Mouse (Mus musculus): ENCODE measurements at regions not wholly inside any gene's neighbourhood (a gene's known extent, or its start where the extent isn't known, plus 50 kb on each side); places are given as distances from the start of the nearest gene placed in this dataset.
A peak's percentile ranks its signal among the peaks of the same experiment; 100 is the strongest.
"Not testable (repeated sequence)": the region's sequence is repeated elsewhere in the genome, so short reads cannot be mapped to it uniquely, and the experiment has no call there.

DNA sequence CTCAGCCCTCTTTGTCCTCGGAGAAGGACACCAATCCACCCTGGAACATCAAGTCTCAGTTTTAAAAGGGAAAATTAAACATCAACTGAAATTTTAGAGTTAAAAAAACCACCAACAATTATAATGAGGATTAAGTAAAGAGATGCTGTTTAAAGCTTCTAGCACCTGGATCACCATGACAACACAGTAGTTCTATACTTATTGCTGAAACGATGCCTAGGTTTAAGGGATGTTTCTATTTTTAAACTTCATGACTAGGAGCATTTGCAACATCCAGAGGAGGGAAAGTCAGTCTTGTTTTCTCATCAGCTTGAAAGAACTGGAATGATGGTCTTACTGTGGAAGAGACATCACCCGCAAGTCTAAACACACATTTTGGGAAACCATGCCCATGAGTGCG, 484.5 kb upstream of the Fam241a start:
- Histone ChIP-seq H3K4me1 (ENCODE audit: control insufficient read depth, insufficient read depth, low read length) (no peaks in the 10 kb centered on the region), H3K9me3 (ENCODE audit: control insufficient read depth, low read length) (no peaks in the 10 kb centered on the region), H3K27ac (replicated peaks; ENCODE audit: low read depth, low read length) (no peak overlapping the region), H3K4me3 (replicated peaks; ENCODE audit: low read length) (no peak overlapping the region), H3K36me3 (ENCODE audit: control insufficient read depth, insufficient read depth, low read length) (no peaks in the 10 kb centered on the region), H3K27me3 (ENCODE audit: control insufficient read depth, insufficient read depth, low read length) (no peaks in the 10 kb centered on the region), H3K9ac (ENCODE audit: low read depth, low read length, severe bottlenecking) (no peak overlapping the region), H3K4me2 (replicated peaks; ENCODE audit: low read depth, low read length, severe bottlenecking) (no peak overlapping the region)
- 82% methylated on average over 4 of the region's 4 CpGs for WGBS
- no peak for TF ChIP-seq POLR2A (IDR thresholded peaks at IDR 0.05; ENCODE audit: borderline replicate concordance, extremely low read depth, insufficient read depth, insufficient read length)
- ATAC-seq (ENCODE audit: low FRiP score, low read depth): no peak
- DNase-seq (ENCODE audit: low spot score): no peak

DNA sequence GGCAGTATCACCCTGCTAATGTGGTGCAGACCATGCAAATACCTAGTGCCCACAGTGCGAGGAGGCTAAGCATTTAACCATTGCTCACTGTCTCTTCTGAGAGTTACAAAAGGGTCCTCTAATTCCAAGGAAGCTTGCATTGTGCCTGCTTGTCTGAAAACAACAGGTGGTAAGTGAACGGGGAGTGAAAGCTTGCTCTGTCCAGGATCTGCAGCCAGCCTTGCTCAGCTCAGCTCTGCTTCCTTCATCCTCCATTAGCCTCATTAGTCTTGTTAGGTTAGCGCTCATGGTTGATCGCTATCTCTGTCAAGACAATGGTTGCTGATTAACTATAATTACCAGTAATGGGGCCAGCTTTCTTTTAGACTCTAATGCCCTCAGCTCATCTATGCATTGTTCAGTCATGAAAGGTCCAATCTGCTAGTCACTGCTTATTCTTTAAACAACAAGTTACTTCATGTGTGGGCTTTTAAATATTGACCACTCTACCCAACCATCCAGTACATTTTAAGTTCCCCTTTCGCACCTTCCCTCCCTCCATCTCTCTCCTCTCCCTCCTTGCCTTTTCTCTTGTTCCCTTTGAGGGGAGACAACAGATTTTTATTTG, 473.5 kb upstream of the Fam241a start:
- H3K9ac ChIP-seq (ENCODE audit: low read depth, low read length, severe bottlenecking): no peak overlapping the region
- no peaks in the 10 kb centered on the region for H3K9me3 ChIP-seq (ENCODE audit: control insufficient read depth, low read length)
- H3K36me3 ChIP-seq (ENCODE audit: control insufficient read depth, insufficient read depth, low read length): no peaks in the 10 kb centered on the region
- no peak overlapping the region for H3K4me2 ChIP-seq (replicated peaks; ENCODE audit: low read depth, low read length, severe bottlenecking)
- 64% methylated on average over 5 of the region's 5 CpGs for WGBS
- no peak for TF ChIP-seq POLR2A (IDR thresholded peaks at IDR 0.05; ENCODE audit: borderline replicate concordance, extremely low read depth, insufficient read depth, insufficient read length)
- no peak for DNase-seq (ENCODE audit: low spot score)
- H3K4me3 ChIP-seq (replicated peaks; ENCODE audit: low read length): no peak overlapping the region
- no peak for ATAC-seq (ENCODE audit: low FRiP score, low read depth)
- no peak overlapping the region for H3K27ac ChIP-seq (replicated peaks; ENCODE audit: low read depth, low read length)
- H3K4me1 ChIP-seq (ENCODE audit: control insufficient read depth, insufficient read depth, low read length): no peaks in the 10 kb centered on the region
- no peaks in the 10 kb centered on the region for H3K27me3 ChIP-seq (ENCODE audit: control insufficient read depth, insufficient read depth, low read length)

DNA sequence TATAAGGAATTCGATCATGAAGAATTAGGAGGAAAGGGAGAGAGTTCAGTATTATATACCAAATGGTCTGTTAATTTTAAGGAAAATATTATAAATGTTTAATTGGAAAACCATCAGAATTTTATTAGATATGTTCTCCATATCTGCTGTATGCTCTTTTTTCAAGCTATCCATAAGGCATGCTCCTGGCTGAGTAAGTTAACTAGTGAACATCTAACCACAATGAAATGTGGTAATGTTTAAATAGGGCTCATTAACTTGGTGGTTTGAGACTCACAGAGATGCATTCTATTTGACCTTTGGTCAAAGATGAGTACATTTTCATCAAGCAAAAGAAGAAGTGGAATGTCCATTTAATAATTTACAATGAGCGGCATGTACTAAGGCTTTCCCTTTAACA, 466.2 kb upstream of the Fam241a start:
- no peak overlapping the region for H3K4me3 ChIP-seq (replicated peaks; ENCODE audit: low read length)
- 87% methylated on average over 2 of the region's 2 CpGs for WGBS

DNA sequence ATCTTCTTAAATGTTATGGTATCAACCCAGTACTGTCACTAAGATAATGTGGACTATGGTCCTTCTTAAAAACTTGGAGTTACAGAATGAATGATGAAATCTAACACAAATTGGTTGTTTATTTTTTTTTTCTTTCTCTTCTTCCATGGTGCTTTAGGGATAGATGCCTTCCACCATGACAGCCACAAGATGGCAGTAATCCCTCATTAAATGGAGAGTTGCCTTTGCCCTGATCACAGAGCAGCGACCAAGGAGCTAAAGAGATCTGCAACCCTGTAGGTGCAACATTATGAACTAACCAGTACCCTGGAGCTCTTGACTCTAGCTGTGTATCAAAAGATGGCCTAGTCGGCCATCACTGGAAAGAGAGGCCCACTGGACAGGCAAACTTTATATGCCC, 453.0 kb upstream of the Fam241a start:
- H3K27ac ChIP-seq (replicated peaks; ENCODE audit: low read depth, low read length); H3K36me3 ChIP-seq (ENCODE audit: control insufficient read depth, insufficient read depth, low read length); H3K9ac ChIP-seq (ENCODE audit: low read depth, low read length, severe bottlenecking); H3K9me3 ChIP-seq (ENCODE audit: control insufficient read depth, low read length); H3K4me3 ChIP-seq (replicated peaks; ENCODE audit: low read length); H3K4me2 ChIP-seq (replicated peaks; ENCODE audit: low read depth, low read length, severe bottlenecking); H3K27me3 ChIP-seq (ENCODE audit: control insufficient read depth, insufficient read depth, low read length); H3K4me1 ChIP-seq (ENCODE audit: control insufficient read depth, insufficient read depth, low read length): not testable (repeated sequence)
- DNase-seq (ENCODE audit: low spot score) (peak; percentile 66), ATAC-seq (ENCODE audit: low FRiP score, low read depth) (peak; percentile 73; the same call in 1 of the 2 replicates)
- WGBS: 11% methylated on average over 2 of the region's 2 CpGs

More for the DNA sequence above, 466.2 kb upstream of the Fam241a start:
- H3K27me3 ChIP-seq (ENCODE audit: control insufficient read depth, insufficient read depth, low read length): no peaks in the 10 kb centered on the region
- no peak for TF ChIP-seq POLR2A (IDR thresholded peaks at IDR 0.05; ENCODE audit: borderline replicate concordance, extremely low read depth, insufficient read depth, insufficient read length)
- no peak for DNase-seq (ENCODE audit: low spot score)
- no peak overlapping the region for H3K4me2 ChIP-seq (replicated peaks; ENCODE audit: low read depth, low read length, severe bottlenecking)
- no peak for ATAC-seq (ENCODE audit: low FRiP score, low read depth)
- no peaks in the 10 kb centered on the region for H3K9me3 ChIP-seq (ENCODE audit: control insufficient read depth, low read length)
- H3K4me1 ChIP-seq (ENCODE audit: control insufficient read depth, insufficient read depth, low read length): no peaks in the 10 kb centered on the region
- H3K36me3 ChIP-seq (ENCODE audit: control insufficient read depth, insufficient read depth, low read length): no peaks in the 10 kb centered on the region
- H3K27ac ChIP-seq (replicated peaks; ENCODE audit: low read depth, low read length): no peak overlapping the region
- H3K9ac ChIP-seq (ENCODE audit: low read depth, low read length, severe bottlenecking): no peak overlapping the region

DNA sequence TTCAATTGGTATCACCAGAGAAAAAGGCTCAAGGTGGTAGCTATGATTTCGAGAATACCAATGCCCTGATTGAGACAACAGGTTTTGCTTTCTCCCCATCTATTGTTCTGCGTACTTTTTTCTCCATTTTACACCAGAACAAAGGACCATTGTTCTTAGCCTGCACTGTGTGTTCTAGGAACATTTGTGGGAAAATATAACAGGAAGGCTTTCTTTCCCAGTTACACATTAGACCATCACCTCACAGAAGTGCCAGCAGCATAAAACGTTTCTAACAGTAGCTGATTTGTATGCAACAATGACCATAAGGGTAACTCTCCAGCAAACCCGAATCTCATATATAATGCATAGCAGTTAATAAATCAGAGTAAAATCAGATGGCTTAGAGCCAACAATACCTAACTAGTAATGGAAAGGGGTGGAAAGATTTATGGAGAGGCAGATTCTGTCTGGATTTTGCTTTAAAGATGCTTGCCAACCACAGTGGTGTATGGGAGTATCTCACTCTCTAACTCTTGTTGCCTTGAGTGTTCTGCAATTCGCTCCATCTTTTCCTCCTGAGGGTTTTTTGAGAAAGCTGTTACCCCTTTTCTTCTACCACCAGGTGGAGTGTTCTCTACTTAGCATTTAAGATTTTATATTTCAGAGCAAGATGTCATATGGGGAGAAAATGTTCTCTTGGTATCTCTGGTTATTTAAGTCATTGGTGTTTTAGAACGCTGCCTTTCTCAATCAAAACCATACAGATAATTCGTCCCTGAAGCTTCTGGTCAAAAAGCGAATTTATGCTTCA, 451.9 kb upstream of the Fam241a start:
- ATAC-seq (ENCODE audit: low FRiP score, low read depth): no peak
- H3K4me3 ChIP-seq (replicated peaks; ENCODE audit: low read length): no peak overlapping the region
- WGBS: 48% methylated on average over 8 of the region's 8 CpGs
- no peak overlapping the region for H3K27ac ChIP-seq (replicated peaks; ENCODE audit: low read depth, low read length)
- no peak for TF ChIP-seq POLR2A (IDR thresholded peaks at IDR 0.05; ENCODE audit: borderline replicate concordance, extremely low read depth, insufficient read depth, insufficient read length)
- peak; percentile 41 for DNase-seq (ENCODE audit: low spot score)
- H3K27me3 ChIP-seq (ENCODE audit: control insufficient read depth, insufficient read depth, low read length): 0 out of 2 replicates have a peak, but pooled peaks cover 8% of the 10 kb centered on the region
- no peak overlapping the region for H3K4me2 ChIP-seq (replicated peaks; ENCODE audit: low read depth, low read length, severe bottlenecking)
- H3K9me3 ChIP-seq (ENCODE audit: control insufficient read depth, low read length): no peaks in the 10 kb centered on the region
- H3K9ac ChIP-seq (ENCODE audit: low read depth, low read length, severe bottlenecking): no peak overlapping the region
- no peaks in the 10 kb centered on the region for H3K36me3 ChIP-seq (ENCODE audit: control insufficient read depth, insufficient read depth, low read length)
- no peaks in the 10 kb centered on the region for H3K4me1 ChIP-seq (ENCODE audit: control insufficient read depth, insufficient read depth, low read length)
